8 mouse cellular contexts compared by ENCODE assay signal in the genomic region with DNA sequence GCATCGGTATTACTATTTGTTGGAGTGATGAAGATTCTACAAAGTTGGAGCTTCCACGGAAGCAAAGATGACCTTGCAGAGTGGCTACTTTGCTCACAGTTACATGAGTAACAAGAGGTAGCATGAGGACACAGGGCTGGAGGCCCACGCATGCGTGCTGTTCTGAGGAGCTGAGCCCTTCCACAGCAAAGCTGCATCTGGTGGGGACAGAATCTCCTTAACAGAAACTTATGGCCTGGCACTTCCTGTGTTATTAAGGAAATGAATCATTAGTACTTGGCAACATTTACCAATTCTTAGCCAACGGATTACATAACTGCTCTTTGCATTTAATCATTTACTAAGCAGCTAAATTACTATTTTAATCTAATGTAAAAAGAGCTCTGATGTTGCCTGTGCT.
A peak's percentile ranks its signal among the peaks of the same experiment; 100 is the strongest.
DNase-seq lines count a peak whose midpoint lies in the region; ATAC-seq lines count a peak whose summit lies in the region.
"Had no signal": no experiment of that assay in that cellular context is flagged by ENCODE, and none has a peak within 500 bp of the region (broad histone marks: within the 10 kb centered on the region; RNA-seq: fewer than 3 reads in every experiment).

No protein-coding gene starts in this region.

- no peaks in the 10 kb centered on the region for H3K27me3 ChIP-seq in midbrain, embryonic 10.5 days (ENCODE audit: low read depth, poor library complexity, severe bottlenecking)
- H3K27me3 ChIP-seq: stomach, embryonic 15.5 days had no signal

- no peaks in the 10 kb centered on the region for H3K36me3 ChIP-seq in midbrain, embryonic 10.5 days
- H3K36me3 ChIP-seq: stomach, embryonic 15.5 days had no signal

- peak; percentile 93 for ATAC-seq in frontal cortex, adult (ENCODE audit: low TSS enrichment)
- ATAC-seq in monocyte, adult 5-6 weeks (replicated peaks; ENCODE audit: insufficient number of reproducible peaks, low FRiP score, low TSS enrichment, poor library complexity, severe bottlenecking), result no peak

- no peaks in the 10 kb centered on the region for H3K9me3 ChIP-seq in midbrain, embryonic 10.5 days (replicated peaks)
- H3K9me3 ChIP-seq: stomach, embryonic 15.5 days had no signal

- H3K4me1 ChIP-seq in midbrain, embryonic 10.5 days, result no peaks in the 10 kb centered on the region
- H3K4me1 ChIP-seq: stomach, embryonic 15.5 days had no signal

- peak; percentile 20 for DNase-seq in adrenal gland, postnatal 10 days
- DNase-seq in kidney, postnatal 4 days, result peak; percentile 33 to 52
- peak; percentile 32 for DNase-seq in lung, postnatal 25 days (ENCODE audit: low spot score)
- DNase-seq in midbrain, embryonic 10.5 days (ENCODE audit: low spot score), result no peak
- no peak for DNase-seq in T-cell, adult 2 months (ENCODE audit: low spot score)

- WGBS in midbrain, embryonic 10.5 days, result 88% methylated on average over 5 of the region's 5 CpGs

- no peak overlapping the region for H3K27ac ChIP-seq in midbrain, embryonic 10.5 days (replicated peaks)
- H3K27ac ChIP-seq: stomach, embryonic 15.5 days had no signal

- no peak overlapping the region for H3K4me3 ChIP-seq in midbrain, embryonic 10.5 days
- H3K4me3 ChIP-seq: stomach, embryonic 15.5 days had no signal

Comparison
In these comparisons a context has a peak if more than half of its experiments do, and no peak if none do; other contexts are left out.
1. DNase-seq: peak in adrenal gland, postnatal 10 days (single experiment), kidney, postnatal 4 days (2 of 2) and lung, postnatal 25 days (single experiment); none in midbrain, embryonic 10.5 days (single experiment) and T-cell, adult 2 months (single experiment).